Mouse (Mus musculus): Measurements from ENCODE around the gene Tgds.
"Not testable (repeated sequence)": the region's sequence is repeated elsewhere in the genome, so short reads cannot be mapped to it uniquely, and the experiment has no call there.

Gene Tgds

GRCm38 (mm10) chr14:118131931-118132641 lies 469 bp downstream of the Tgds start:
- DNase-seq = no peak

- DNase-seq = no peak
These were observed 1.1 kb downstream of the Tgds start for GRCm38 (mm10) chr14:118131472-118131871.

GRCm38 (mm10) chr14:118126301-118126700 lies 6.3 kb downstream of the Tgds start:
- DNase-seq = no peak

- no peak for DNase-seq
These were observed 7.8 kb downstream of the Tgds start for GRCm38 (mm10) chr14:118124771-118125170.

- DNase-seq = no peak
These were observed 8.4 kb downstream of the Tgds start for GRCm38 (mm10) chr14:118124129-118124528.

- DNase-seq = no peak
These were observed 19.4 kb downstream of the Tgds start for GRCm38 (mm10) chr14:118113116-118113515.

GRCm38 (mm10) chr14:118107479-118107878 lies 25.1 kb downstream of the Tgds start:
- not testable (repeated sequence) for DNase-seq

- DNase-seq = no peak
These were observed 31.1 kb downstream of the Tgds start for GRCm38 (mm10) chr14:118101227-118101990.

GRCm38 (mm10) chr14:118098265-118098664 lies 34.3 kb downstream of the Tgds start:
- no peak for DNase-seq

- DNase-seq = no peak
These were observed 42.7 kb downstream of the Tgds start for GRCm38 (mm10) chr14:118089806-118090392.

GRCm38 (mm10) chr14:118089215-118089805 lies 43.2 kb downstream of the Tgds start:
- DNase-seq = peak; percentile 88

- DNase-seq = peak; percentile 6
These were observed 43.9 kb downstream of the Tgds start for GRCm38 (mm10) chr14:118088437-118089207.

GRCm38 (mm10) chr14:118086271-118087035 lies 46.1 kb downstream of the Tgds start:
- DNase-seq = no peak

- DNase-seq = no peak
These were observed 48.7 kb downstream of the Tgds start for GRCm38 (mm10) chr14:118083851-118084250.

- DNase-seq = no peak
These were observed 51.9 kb downstream of the Tgds start for GRCm38 (mm10) chr14:118080606-118081005.

GRCm38 (mm10) chr14:118070100-118070499 lies 62.5 kb downstream of the Tgds start:
- no peak for DNase-seq

- no peak for DNase-seq
These were observed 63.0 kb downstream of the Tgds start for GRCm38 (mm10) chr14:118069439-118070079.

Measured in layer of hippocampus, adult 9-11 months (tissue).